Mouse (Mus musculus): ENCODE measurements around the gene Gc.

- TF ChIP-seq POLR2A (IDR thresholded peaks at IDR 0.05; ENCODE audit: control insufficient read depth, extremely low read depth, insufficient read depth, low read length, poor library complexity) (no peak), CTCF (IDR thresholded peaks at IDR 0.05; ENCODE audit: borderline replicate concordance, control insufficient read depth, extremely low read depth, insufficient read depth, low read length, poor library complexity) (no peak)
These were observed at the start of gene Gc for GRCm38 (mm10) chr5:89457554-89458062.
